Mouse (Mus musculus): ENCODE results near the gene Ntm. TPM values are rescaled to one million over a fixed set of nuclear protein-coding genes. Genes with fewer than 3 reads are reported as not detected.

Gene Ntm
- polyA plus RNA-seq, 1 experiment from 2014 or later: 264 TPM

DNA sequence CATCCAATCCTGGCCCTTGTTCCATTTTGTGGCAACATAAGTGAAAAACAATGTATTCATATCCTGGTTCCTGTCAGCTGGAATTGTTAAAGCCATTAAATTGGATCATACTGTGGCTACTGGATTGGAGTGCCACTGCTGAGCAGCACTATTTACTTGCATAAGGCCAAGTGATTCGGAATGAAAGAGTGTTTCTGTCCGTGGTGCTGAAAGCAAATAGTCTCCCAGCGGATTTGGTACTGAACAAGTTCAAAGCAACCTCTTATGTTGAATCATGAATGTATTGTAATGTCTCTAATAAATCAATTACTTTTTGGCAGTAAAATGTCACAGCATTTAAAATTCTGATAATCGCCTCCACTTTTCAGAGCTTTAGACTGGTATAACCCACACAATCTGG is 817.0 kb downstream of the Ntm start:
- Histone ChIP-seq H3K4me2 (ENCODE audit: low read length) (no peak overlapping the region), H3K27ac (ENCODE audit: low read depth, low read length) (no peak overlapping the region), H3K4me3 (ENCODE audit: low read length) (no peak overlapping the region), H3K4me1 (ENCODE audit: control insufficient read depth, insufficient read depth, low read depth, low read length) (peaks cover 2% of the 10 kb centered on the region; the same call in 1 of the 2 replicates), H3K9me3 (ENCODE audit: control insufficient read depth, low read length) (no peaks in the 10 kb centered on the region), H3K27me3 (replicated peaks; ENCODE audit: control insufficient read depth, insufficient read depth, low read length) (no peaks in the 10 kb centered on the region), H3K36me3 (ENCODE audit: control insufficient read depth, insufficient read depth, low read length) (no peaks in the 10 kb centered on the region), H3K9ac (ENCODE audit: low read depth, low read length) (no peak overlapping the region)
- 25% methylated on average over 4 of the region's 4 CpGs for WGBS
- ATAC-seq: no peak

GRCm38 (mm10) chr9:29136039-29136438 is 826.9 kb downstream of the Ntm start:
- 83% methylated on average over 4 of the region's 4 CpGs for WGBS
- ATAC-seq: no peak
- Histone ChIP-seq H3K27ac (ENCODE audit: low read depth, low read length) (no peak overlapping the region), H3K27me3 (replicated peaks; ENCODE audit: control insufficient read depth, insufficient read depth, low read length) (no peaks in the 10 kb centered on the region), H3K9ac (ENCODE audit: low read depth, low read length) (no peak overlapping the region), H3K36me3 (ENCODE audit: control insufficient read depth, insufficient read depth, low read length) (no peaks in the 10 kb centered on the region), H3K9me3 (ENCODE audit: control insufficient read depth, low read length) (no peaks in the 10 kb centered on the region), H3K4me1 (ENCODE audit: control insufficient read depth, insufficient read depth, low read depth, low read length) (no peaks in the 10 kb centered on the region), H3K4me3 (ENCODE audit: low read length) (no peak overlapping the region), H3K4me2 (ENCODE audit: low read length) (no peak overlapping the region)

DNA sequence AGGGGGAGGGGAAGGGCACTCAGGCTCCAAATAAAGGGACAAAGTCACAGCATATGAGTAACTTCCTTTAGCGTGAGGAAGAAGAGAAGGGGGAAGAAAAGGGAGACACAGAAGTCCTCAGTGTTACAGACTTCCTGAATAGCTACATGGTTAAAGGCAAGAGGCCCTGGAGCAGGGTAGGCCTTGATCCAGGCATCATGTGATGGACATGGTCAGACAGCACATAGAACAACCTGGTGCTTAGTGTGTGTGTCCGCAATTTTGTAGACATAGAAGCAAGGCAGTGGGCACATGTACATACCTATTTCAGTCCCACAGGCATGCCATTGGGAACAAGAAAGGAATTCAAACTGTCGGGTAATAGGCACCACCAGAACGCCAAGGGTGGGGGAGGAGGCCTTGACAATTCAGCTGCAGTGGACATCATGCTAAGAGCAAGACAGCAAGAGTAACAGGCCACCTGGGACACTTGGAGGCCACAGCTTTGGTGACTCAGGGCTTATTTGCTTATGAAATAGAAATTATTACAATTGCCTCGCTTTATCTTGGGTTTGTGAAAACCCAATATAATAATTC is 832.1 kb downstream of the Ntm start:
- ATAC-seq: no peak
- Histone ChIP-seq H3K9me3 (ENCODE audit: control insufficient read depth, low read length) (no peaks in the 10 kb centered on the region), H3K4me2 (ENCODE audit: low read length) (no peak overlapping the region), H3K27me3 (replicated peaks; ENCODE audit: control insufficient read depth, insufficient read depth, low read length) (no peaks in the 10 kb centered on the region), H3K4me1 (ENCODE audit: control insufficient read depth, insufficient read depth, low read depth, low read length) (no peaks in the 10 kb centered on the region; the same call in 1 of the 2 replicates), H3K9ac (ENCODE audit: low read depth, low read length) (no peak overlapping the region), H3K36me3 (ENCODE audit: control insufficient read depth, insufficient read depth, low read length) (no peaks in the 10 kb centered on the region), H3K4me3 (ENCODE audit: low read length) (no peak overlapping the region), H3K27ac (ENCODE audit: low read depth, low read length) (no peak overlapping the region)
- WGBS: 79% methylated on average over 5 of the region's 5 CpGs

DNA sequence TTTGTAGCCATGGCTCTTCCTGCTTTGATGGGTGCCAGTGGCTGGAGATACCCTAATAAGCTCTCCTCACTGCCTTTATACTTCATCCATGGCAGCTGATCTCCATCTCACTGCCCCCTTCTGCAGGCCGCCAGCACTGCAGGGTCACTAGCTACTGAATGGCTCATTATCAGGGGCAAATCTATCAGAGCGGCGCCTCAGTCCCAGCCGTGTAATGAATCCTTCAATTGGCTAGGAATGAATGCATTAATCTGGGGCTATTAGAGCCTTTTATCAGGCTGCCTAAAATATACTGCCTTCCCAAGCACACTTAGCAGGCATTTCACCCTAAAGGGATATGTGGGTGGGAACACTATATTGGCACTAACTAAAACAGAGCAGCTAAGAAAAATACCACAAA is 832.6 kb downstream of the Ntm start:
- no peaks in the 10 kb centered on the region for H3K36me3 ChIP-seq (ENCODE audit: control insufficient read depth, insufficient read depth, low read length)
- H3K9ac ChIP-seq (ENCODE audit: low read depth, low read length): no peak overlapping the region
- no peaks in the 10 kb centered on the region; the same call in 1 of the 2 replicates for H3K4me1 ChIP-seq (ENCODE audit: control insufficient read depth, insufficient read depth, low read depth, low read length)
- no peak overlapping the region for H3K4me2 ChIP-seq (ENCODE audit: low read length)
- WGBS: 36% methylated on average over 4 of the region's 4 CpGs
- H3K4me3 ChIP-seq (ENCODE audit: low read length): no peak overlapping the region
- no peak for ATAC-seq
- no peak overlapping the region for H3K27ac ChIP-seq (ENCODE audit: low read depth, low read length)
- H3K27me3 ChIP-seq (replicated peaks; ENCODE audit: control insufficient read depth, insufficient read depth, low read length): no peaks in the 10 kb centered on the region
- H3K9me3 ChIP-seq (ENCODE audit: control insufficient read depth, low read length): no peaks in the 10 kb centered on the region

DNA sequence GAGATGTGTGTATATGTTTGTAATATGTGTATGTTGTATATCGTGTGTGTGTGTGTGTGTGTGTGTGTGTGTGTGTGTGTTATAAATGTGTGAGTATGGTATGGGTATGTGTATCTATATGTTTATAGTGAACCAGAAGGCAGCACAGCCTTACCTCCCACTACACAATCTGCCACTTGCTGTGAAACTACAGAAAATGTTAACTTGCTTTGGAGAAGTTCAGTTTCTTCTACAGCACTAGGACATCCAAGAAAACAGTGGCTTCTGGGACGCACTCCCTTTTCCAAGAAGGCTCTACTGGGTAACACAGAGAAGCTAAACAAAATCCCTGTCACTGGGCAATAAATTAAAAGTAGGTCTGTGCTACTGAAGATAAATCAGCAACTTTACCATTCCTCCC is 834.5 kb downstream of the Ntm start:
- WGBS: 90% methylated on average over 2 of the region's 2 CpGs
- Histone ChIP-seq H3K9ac (ENCODE audit: low read depth, low read length) (no peak overlapping the region), H3K9me3 (ENCODE audit: control insufficient read depth, low read length) (no peaks in the 10 kb centered on the region), H3K27me3 (replicated peaks; ENCODE audit: control insufficient read depth, insufficient read depth, low read length) (no peaks in the 10 kb centered on the region), H3K4me3 (ENCODE audit: low read length) (no peak overlapping the region), H3K36me3 (ENCODE audit: control insufficient read depth, insufficient read depth, low read length) (no peaks in the 10 kb centered on the region), H3K27ac (ENCODE audit: low read depth, low read length) (no peak overlapping the region), H3K4me2 (ENCODE audit: low read length) (no peak overlapping the region), H3K4me1 (ENCODE audit: control insufficient read depth, insufficient read depth, low read depth, low read length) (no peaks in the 10 kb centered on the region; the same call in 1 of the 2 replicates)
- no peak for ATAC-seq

- ATAC-seq: no peak
- Histone ChIP-seq H3K9me3 (ENCODE audit: control insufficient read depth, low read length) (no peaks in the 10 kb centered on the region), H3K9ac (ENCODE audit: low read depth, low read length) (no peak overlapping the region), H3K27me3 (replicated peaks; ENCODE audit: control insufficient read depth, insufficient read depth, low read length) (no peaks in the 10 kb centered on the region), H3K27ac (ENCODE audit: low read depth, low read length) (no peak overlapping the region), H3K36me3 (ENCODE audit: control insufficient read depth, insufficient read depth, low read length) (no peaks in the 10 kb centered on the region), H3K4me1 (ENCODE audit: control insufficient read depth, insufficient read depth, low read depth, low read length) (no peaks in the 10 kb centered on the region; the same call in 1 of the 2 replicates), H3K4me2 (ENCODE audit: low read length) (no peak overlapping the region), H3K4me3 (ENCODE audit: low read length) (no peak overlapping the region)
- WGBS: 65% methylated on average over 3 of the region's 3 CpGs
Measured at GRCm38 (mm10) chr9:29124455-29124854, 838.5 kb downstream of the Ntm start.

GRCm38 (mm10) chr9:29123828-29124227 is 839.1 kb downstream of the Ntm start:
- no peak overlapping the region for H3K4me2 ChIP-seq (ENCODE audit: low read length)
- H3K4me3 ChIP-seq (ENCODE audit: low read length): no peak overlapping the region
- ATAC-seq: no peak
- no peak overlapping the region for H3K27ac ChIP-seq (ENCODE audit: low read depth, low read length)
- no peaks in the 10 kb centered on the region for H3K4me1 ChIP-seq (ENCODE audit: control insufficient read depth, insufficient read depth, low read depth, low read length)
- H3K27me3 ChIP-seq (replicated peaks; ENCODE audit: control insufficient read depth, insufficient read depth, low read length): no peaks in the 10 kb centered on the region
- H3K9me3 ChIP-seq (ENCODE audit: control insufficient read depth, low read length): no peaks in the 10 kb centered on the region
- H3K9ac ChIP-seq (ENCODE audit: low read depth, low read length): no peak overlapping the region
- H3K36me3 ChIP-seq (ENCODE audit: control insufficient read depth, insufficient read depth, low read length): no peaks in the 10 kb centered on the region
- 76% methylated on average over 2 of the region's 2 CpGs for WGBS

DNA sequence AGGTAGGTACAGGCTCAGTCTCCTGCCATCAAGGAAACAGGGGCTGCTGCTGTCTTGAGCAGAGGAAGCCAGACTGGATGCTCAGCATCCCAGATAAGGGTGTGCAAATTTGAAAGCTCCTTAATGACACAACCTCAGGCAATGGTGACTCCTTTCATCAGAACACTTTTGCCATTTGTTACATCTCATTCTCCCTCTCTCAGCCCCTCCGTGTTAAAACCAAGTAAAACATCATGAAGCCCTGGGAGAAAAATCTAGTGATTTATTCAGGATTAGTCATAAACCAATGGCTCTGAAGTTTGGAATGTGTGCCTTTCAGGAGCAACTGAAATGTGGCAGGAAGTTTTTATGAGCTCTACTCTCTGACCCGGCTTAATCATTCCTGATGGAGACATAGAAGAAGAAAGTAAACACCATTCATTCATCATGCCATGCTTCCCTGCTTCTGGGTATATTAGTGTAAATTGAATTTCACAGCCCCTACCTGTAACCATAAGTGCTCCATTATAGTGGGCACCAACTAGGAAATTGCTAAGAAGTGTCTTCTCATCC is 845.3 kb downstream of the Ntm start:
- 65% methylated on average over 2 of the region's 2 CpGs for WGBS
- no peaks in the 10 kb centered on the region for H3K9me3 ChIP-seq (ENCODE audit: control insufficient read depth, low read length)
- H3K9ac ChIP-seq (ENCODE audit: low read depth, low read length): no peak overlapping the region
- no peak overlapping the region for H3K4me2 ChIP-seq (ENCODE audit: low read length)
- H3K27me3 ChIP-seq (replicated peaks; ENCODE audit: control insufficient read depth, insufficient read depth, low read length): no peaks in the 10 kb centered on the region
- H3K4me1 ChIP-seq (ENCODE audit: control insufficient read depth, insufficient read depth, low read depth, low read length): no peaks in the 10 kb centered on the region
- H3K4me3 ChIP-seq (ENCODE audit: low read length): no peak overlapping the region
- no peak for ATAC-seq
- no peak overlapping the region for H3K27ac ChIP-seq (ENCODE audit: low read depth, low read length)
- no peaks in the 10 kb centered on the region for H3K36me3 ChIP-seq (ENCODE audit: control insufficient read depth, insufficient read depth, low read length)

DNA sequence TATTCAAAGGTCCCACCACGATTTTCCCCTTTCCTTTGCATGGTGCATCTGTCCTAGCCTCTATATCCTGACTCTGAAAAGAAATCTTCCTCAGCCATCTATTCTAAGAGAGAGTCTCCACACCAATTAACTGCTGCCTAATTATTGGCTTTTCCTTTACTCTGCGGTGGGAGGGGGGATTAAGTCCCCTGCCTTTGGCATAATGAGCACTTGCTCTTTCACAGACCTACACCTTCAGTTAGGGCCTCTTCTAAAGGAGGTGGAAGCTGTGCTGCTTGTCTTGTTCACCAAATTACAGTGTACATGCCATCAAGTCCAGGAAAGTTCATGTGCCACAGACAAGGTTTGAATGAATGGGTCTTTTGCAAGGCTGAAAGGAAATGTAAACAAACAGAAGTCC is 847.6 kb downstream of the Ntm start:
- Histone ChIP-seq H3K36me3 (ENCODE audit: control insufficient read depth, insufficient read depth, low read length) (no peaks in the 10 kb centered on the region), H3K27me3 (replicated peaks; ENCODE audit: control insufficient read depth, insufficient read depth, low read length) (no peaks in the 10 kb centered on the region), H3K9ac (ENCODE audit: low read depth, low read length) (no peak overlapping the region), H3K4me3 (ENCODE audit: low read length) (no peak overlapping the region), H3K4me2 (ENCODE audit: low read length) (no peak overlapping the region), H3K9me3 (ENCODE audit: control insufficient read depth, low read length) (no peaks in the 10 kb centered on the region), H3K4me1 (ENCODE audit: control insufficient read depth, insufficient read depth, low read depth, low read length) (no peaks in the 10 kb centered on the region), H3K27ac (ENCODE audit: low read depth, low read length) (no peak overlapping the region)
- 55% methylated on average over 2 of the region's 2 CpGs for WGBS
- no peak for ATAC-seq
